Mouse (Mus musculus): ENCODE data around the gene Trim69. TPM values are rescaled to one million over a fixed set of nuclear protein-coding genes. Genes with fewer than 3 reads are reported as not detected.

Trim69 gene
- polyA plus RNA-seq, 1 experiment: not detected

DNA sequence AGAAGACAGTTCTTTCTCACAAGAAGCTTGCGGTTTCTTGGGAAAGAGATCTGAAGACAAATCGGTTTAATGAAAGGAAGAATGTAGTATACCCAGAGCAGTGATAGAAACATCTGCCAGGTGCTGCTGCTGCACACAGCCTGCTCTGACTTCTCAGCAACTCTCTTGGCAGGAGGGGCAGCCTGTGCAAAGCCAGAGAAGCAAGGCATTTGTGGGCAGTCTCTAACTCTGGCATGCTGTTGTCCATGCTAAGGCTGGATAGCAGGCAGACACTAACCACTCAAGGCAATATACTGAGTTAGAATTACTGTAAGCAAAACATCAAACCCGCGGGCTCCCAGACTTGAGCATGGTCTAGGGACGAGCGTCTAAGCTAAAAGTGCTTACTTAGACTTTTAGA is 833 bp upstream of the Trim69 start:
- H3K4me1 ChIP-seq (ENCODE audit: control insufficient read depth): no peaks in the 10 kb centered on the region; the same call in 1 of the 2 replicates
- peaks cover 9% of the 10 kb centered on the region for H3K36me3 ChIP-seq (ENCODE audit: control insufficient read depth)
- H3K4me3 ChIP-seq (replicated peaks): no peak overlapping the region

DNA sequence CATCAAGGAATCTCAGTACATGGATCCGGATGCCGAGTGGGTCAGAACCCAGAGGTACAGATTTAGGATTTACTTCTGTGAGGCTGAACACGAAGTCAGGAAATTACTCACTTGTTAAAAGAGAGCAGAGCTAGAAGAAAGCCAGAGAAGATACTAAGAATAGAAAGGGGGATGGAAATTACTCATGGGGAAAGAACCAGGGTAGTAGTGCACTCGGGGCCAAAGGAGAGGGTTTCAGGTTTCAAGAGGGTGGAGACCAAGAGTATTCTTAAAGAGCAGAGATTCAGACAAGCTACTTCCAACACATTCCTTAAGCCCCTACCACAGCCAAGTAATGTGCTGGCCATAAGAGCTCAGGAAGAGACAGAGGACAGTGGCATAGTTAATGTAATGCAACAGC is 1.0 kb downstream of the Trim69 start:
- no peaks in the 10 kb centered on the region for H3K9me3 ChIP-seq (ENCODE audit: control insufficient read depth, low read length)
- no peaks in the 10 kb centered on the region for H3K36me3 ChIP-seq (ENCODE audit: control insufficient read depth)
- no peaks in the 10 kb centered on the region for H3K27me3 ChIP-seq (ENCODE audit: control insufficient read depth)
- no peaks in the 10 kb centered on the region for H3K4me1 ChIP-seq (ENCODE audit: control insufficient read depth)
- no peak overlapping the region for H3K4me3 ChIP-seq (replicated peaks)
- TF ChIP-seq TAL1 (IDR thresholded peaks at IDR 0.05; ENCODE audit: low read length): no peak
- TF ChIP-seq GATA1 (IDR thresholded peaks at IDR 0.05; ENCODE audit: low read length): no peak

More for the DNA sequence above, 833 bp upstream of the Trim69 start:
- H3K9me3 ChIP-seq (ENCODE audit: control insufficient read depth, low read length): no peaks in the 10 kb centered on the region
- H3K27me3 ChIP-seq (ENCODE audit: control insufficient read depth): no peaks in the 10 kb centered on the region
- no peak for TF ChIP-seq GATA1 (IDR thresholded peaks at IDR 0.05; ENCODE audit: low read length)
- no peak for TF ChIP-seq TAL1 (IDR thresholded peaks at IDR 0.05; ENCODE audit: low read length)

DNA sequence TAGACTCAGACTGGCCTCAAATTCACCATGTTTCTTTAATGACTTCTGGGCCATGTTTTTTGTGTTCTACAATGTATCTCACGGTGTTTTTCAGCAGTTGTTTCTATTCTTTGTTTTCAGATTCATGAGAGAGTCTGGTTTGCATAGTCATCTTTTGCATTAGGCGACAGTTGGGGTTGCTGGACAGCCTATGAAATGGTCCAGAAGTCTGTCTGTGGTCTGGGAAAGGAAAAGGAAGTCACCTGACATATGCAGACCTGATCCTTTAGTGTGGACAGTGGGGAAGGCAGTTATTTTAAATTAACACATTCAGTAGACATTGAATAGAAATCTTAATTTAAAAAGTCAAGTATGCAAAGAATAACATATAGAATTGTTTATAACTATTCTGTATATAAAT is 2.0 kb downstream of the Trim69 start:
- Histone ChIP-seq H3K4me1 (ENCODE audit: control insufficient read depth) (no peaks in the 10 kb centered on the region), H3K27me3 (ENCODE audit: control insufficient read depth) (no peaks in the 10 kb centered on the region), H3K4me3 (replicated peaks) (no peak overlapping the region), H3K36me3 (ENCODE audit: control insufficient read depth) (no peaks in the 10 kb centered on the region), H3K9me3 (ENCODE audit: control insufficient read depth, low read length) (no peaks in the 10 kb centered on the region)
- no peak for TF ChIP-seq TAL1 (IDR thresholded peaks at IDR 0.05; ENCODE audit: low read length)
- TF ChIP-seq GATA1 (IDR thresholded peaks at IDR 0.05; ENCODE audit: low read length): no peak

DNA sequence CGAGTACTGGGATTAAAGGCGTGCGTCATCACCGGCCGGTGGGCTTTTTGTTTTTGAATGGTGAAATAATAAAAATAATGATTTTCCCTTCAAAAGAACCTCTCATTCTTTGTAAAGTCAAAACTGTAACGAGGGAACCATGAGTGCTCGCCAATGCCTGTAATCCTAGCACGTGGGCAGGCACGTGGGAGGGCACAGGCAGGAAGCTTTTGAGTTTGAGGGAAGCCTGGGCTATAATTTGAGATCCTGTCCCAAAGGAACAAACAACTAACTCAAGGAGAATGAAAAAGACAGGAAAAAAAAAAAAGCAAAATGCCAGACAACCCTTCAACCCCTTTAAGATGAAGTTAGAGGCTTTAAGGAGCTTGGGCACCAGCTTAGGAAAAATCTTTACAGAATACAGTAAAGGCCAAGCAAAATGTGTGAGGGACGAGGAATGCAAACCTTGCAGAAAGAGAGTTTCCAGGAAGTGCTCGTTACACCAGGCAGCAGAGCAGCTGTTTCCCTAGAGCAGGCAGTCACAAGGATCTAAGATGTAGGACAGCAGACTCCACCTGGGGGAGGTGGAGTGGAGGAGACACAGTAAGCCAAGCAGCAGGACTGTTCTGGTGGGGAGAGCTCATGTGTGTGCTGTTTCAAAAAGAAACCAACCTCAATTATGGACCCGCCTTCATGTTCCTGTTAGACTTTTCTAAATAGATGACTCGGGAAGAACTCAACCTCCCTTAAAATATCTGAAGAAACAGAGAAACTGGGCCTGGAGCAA is 3.1 kb downstream of the Trim69 start:
- TF ChIP-seq TAL1 (IDR thresholded peaks at IDR 0.05; ENCODE audit: low read length) (no peak), GATA1 (IDR thresholded peaks at IDR 0.05; ENCODE audit: low read length) (no peak)
- Histone ChIP-seq H3K4me3 (replicated peaks) (no peak overlapping the region), H3K36me3 (ENCODE audit: control insufficient read depth) (no peaks in the 10 kb centered on the region), H3K4me1 (ENCODE audit: control insufficient read depth) (no peaks in the 10 kb centered on the region), H3K27me3 (ENCODE audit: control insufficient read depth) (no peaks in the 10 kb centered on the region), H3K9me3 (ENCODE audit: control insufficient read depth, low read length) (no peaks in the 10 kb centered on the region)

DNA sequence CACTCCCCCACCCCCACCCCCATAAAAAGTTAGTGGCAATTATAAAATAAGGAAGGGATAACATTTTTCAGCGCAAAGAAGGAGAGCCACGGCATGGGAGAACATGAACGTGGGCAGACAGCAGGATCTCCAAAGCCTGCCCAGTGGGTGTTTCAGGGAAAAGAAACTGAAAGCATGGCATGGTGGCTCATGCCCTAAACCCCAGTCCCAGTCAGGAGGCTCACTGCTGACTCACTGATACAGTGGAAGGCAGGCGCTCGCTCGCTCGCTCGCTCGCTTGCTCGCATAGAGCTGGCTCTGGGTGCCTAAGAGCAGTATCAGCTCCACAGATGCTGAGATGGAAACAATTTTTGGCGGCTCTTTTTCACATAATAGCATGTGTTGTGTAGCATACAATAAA is 3.8 kb downstream of the Trim69 start:
- Histone ChIP-seq H3K36me3 (ENCODE audit: control insufficient read depth) (no peaks in the 10 kb centered on the region), H3K4me3 (replicated peaks) (no peak overlapping the region), H3K27me3 (ENCODE audit: control insufficient read depth) (no peaks in the 10 kb centered on the region), H3K4me1 (ENCODE audit: control insufficient read depth) (no peaks in the 10 kb centered on the region), H3K9me3 (ENCODE audit: control insufficient read depth, low read length) (no peaks in the 10 kb centered on the region)
- TF ChIP-seq TAL1 (IDR thresholded peaks at IDR 0.05; ENCODE audit: low read length): no peak
- TF ChIP-seq GATA1 (IDR thresholded peaks at IDR 0.05; ENCODE audit: low read length): no peak

DNA sequence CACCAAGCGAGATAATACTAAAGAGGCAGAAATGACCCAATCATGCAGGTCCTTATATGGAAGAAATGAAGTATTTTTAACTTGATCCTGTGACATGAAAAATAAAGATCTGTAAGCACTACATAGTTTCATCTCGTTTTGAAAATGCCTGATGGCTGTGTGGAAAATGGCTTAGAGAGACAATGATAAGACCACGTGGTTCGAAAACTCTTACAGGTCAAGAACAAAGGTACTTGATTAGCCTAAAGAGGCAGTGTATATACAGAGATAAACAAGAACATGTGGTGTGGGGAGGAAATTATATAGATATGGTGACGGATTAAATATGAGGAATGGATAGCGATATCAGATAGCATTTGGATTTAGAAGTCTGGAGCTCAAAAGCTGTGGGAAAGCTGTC is 10.8 kb downstream of the Trim69 start:
- no peaks in the 10 kb centered on the region for H3K9me3 ChIP-seq (ENCODE audit: control insufficient read depth, low read length)
- TF ChIP-seq GATA1 (IDR thresholded peaks at IDR 0.05; ENCODE audit: low read length): no peak
- TF ChIP-seq TAL1 (IDR thresholded peaks at IDR 0.05; ENCODE audit: low read length): no peak
- no peaks in the 10 kb centered on the region for H3K27me3 ChIP-seq (ENCODE audit: control insufficient read depth)

DNA sequence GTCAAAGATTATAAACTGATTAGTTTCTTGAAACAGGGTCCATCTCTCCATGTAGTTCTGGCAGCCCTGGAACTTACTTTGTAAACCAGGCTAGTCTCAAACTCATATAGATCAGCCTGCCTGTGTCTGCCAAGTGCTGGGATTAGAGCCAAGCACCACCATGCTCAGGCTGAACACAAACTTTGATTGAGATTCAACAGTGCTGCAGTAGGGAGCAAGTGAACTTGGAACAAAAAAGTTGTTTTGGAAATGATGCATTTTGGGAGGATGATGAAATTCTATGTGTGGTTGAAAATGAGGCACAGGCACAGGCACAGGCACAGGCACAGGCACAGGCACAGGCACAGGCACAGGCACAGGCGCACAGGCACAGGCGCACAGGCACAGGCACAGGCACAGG is 11.7 kb downstream of the Trim69 start:
- TF ChIP-seq GATA1 (IDR thresholded peaks at IDR 0.05; ENCODE audit: low read length): no peak
- TF ChIP-seq TAL1 (IDR thresholded peaks at IDR 0.05; ENCODE audit: low read length): no peak
- H3K4me1 ChIP-seq (ENCODE audit: control insufficient read depth): no peaks in the 10 kb centered on the region

More for the DNA sequence above, 10.8 kb downstream of the Trim69 start:
- Histone ChIP-seq H3K36me3 (ENCODE audit: control insufficient read depth) (no peaks in the 10 kb centered on the region), H3K4me3 (replicated peaks) (no peak overlapping the region), H3K4me1 (ENCODE audit: control insufficient read depth) (no peaks in the 10 kb centered on the region)

DNA sequence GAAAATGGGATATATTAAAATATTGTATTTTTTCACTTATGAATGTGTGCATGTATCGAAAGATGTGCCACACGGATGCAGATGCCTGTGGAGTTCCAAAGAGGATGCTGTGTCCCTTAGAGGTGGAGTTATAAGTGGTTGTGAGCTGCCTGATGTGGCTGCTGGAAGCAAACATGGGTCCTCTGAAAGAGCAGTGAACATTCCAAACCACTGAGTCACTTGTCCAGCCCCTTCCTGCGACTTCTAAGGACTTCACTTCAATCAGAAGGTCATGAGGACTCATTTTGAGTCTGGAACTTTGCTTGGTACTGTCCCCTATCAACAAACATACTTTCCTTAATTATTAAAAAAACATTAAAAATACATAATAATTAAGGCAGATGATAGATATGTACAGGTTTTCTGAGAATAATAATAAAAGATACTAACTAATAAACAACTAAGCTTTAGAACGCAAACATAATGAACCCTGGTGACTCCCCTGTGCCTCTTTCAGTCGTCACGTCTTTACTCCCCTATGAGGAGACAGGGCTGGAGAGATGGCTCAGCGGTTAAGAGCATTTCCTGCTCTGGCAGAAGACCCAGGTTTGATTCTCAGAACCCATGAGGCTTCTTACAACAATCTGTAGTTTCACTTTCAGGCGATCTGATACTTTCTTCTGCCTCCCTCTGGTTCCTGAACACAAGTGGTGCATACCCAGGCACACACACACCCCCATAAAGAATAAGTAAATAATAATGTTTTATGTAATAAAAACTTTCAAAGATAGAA is 19.7 kb downstream of the Trim69 start:
- Histone ChIP-seq H3K4me3 (replicated peaks) (no peak overlapping the region), H3K4me1 (ENCODE audit: control insufficient read depth) (no peaks in the 10 kb centered on the region), H3K27me3 (ENCODE audit: control insufficient read depth) (no peaks in the 10 kb centered on the region), H3K36me3 (ENCODE audit: control insufficient read depth) (no peaks in the 10 kb centered on the region), H3K9me3 (ENCODE audit: control insufficient read depth, low read length) (no peaks in the 10 kb centered on the region)
- TF ChIP-seq TAL1 (IDR thresholded peaks at IDR 0.05; ENCODE audit: low read length): no peak
- no peak for TF ChIP-seq GATA1 (IDR thresholded peaks at IDR 0.05; ENCODE audit: low read length)

More for the DNA sequence above, 11.7 kb downstream of the Trim69 start:
- no peaks in the 10 kb centered on the region for H3K27me3 ChIP-seq (ENCODE audit: control insufficient read depth)
- H3K9me3 ChIP-seq (ENCODE audit: control insufficient read depth, low read length): no peaks in the 10 kb centered on the region
- H3K4me3 ChIP-seq (replicated peaks): no peak overlapping the region
- H3K36me3 ChIP-seq (ENCODE audit: control insufficient read depth): no peaks in the 10 kb centered on the region

DNA sequence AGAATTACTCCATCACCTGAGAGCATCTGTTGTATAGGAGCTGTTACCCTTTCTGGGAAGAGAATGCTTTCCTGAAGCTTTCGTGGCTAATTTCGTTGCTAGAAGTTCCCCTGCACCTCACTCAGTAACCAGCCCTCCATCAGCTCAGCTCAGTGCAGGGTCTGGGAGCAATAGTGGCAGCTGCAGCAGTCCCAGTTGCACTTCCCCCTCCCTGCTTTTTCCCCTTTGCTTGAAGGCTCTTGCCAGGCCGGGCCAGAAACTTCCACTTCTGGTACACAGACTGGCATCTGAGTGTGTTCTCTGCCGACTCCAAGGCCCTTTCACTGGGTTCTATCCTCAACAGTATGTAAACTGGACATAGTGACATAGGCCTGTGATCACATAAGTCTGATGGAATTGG is 24.6 kb downstream of the Trim69 start:
- Histone ChIP-seq H3K9me3 (ENCODE audit: control insufficient read depth, low read length) (no peaks in the 10 kb centered on the region), H3K27me3 (ENCODE audit: control insufficient read depth) (no peaks in the 10 kb centered on the region), H3K4me1 (ENCODE audit: control insufficient read depth) (no peaks in the 10 kb centered on the region), H3K36me3 (ENCODE audit: control insufficient read depth) (no peaks in the 10 kb centered on the region), H3K4me3 (replicated peaks) (no peak overlapping the region)
- TF ChIP-seq GATA1 (IDR thresholded peaks at IDR 0.05; ENCODE audit: low read length): no peak
